16 mouse cellular contexts compared by ENCODE assay signal in genomic region chr2:125055316-125055903, GRCm38 (mm10). TPM values are rescaled to one million over a fixed set of nuclear protein-coding genes. Genes with fewer than 3 reads are reported as not detected.
DNase-seq lines count a peak whose midpoint lies in the region; ATAC-seq and TF ChIP-seq lines count a peak whose summit lies in the region.
"Had no signal": no experiment of that assay in that cellular context is flagged by ENCODE, and none has a peak within 500 bp of the region (broad histone marks: within the 10 kb centered on the region; RNA-seq: fewer than 3 reads in every experiment).

No protein-coding gene starts in this region.

- 75% methylated on average over 7 of the region's 7 CpGs for WGBS in stomach, postnatal 0 days
- 87% methylated on average over 7 of the region's 7 CpGs for WGBS in forebrain, embryonic 14.5 days

- no peak for TF ChIP-seq POLR2A in testis, adult 2 months (IDR thresholded peaks at IDR 0.05; ENCODE audit: control insufficient read depth, low read depth, low read length)

- H3K27ac ChIP-seq in testis, adult 2 months (ENCODE audit: control insufficient read depth, insufficient read depth, low read depth, low read length) = peak overlapping the region; percentile 67
- no peak overlapping the region for H3K27ac ChIP-seq in stomach, postnatal 0 days (replicated peaks)
- no peak overlapping the region for H3K27ac ChIP-seq in forebrain, embryonic 14.5 days (ENCODE audit: low read depth, low read length)
- H3K27ac ChIP-seq: embryonic facial prominence, embryonic 12.5 days; hindbrain, embryonic 10.5 days; limb, embryonic 15.5 days had no signal

- no peak overlapping the region for H3K9ac ChIP-seq in stomach, postnatal 0 days (ENCODE audit: low read length)
- H3K9ac ChIP-seq in forebrain, embryonic 14.5 days (ENCODE audit: low read length) = no peak overlapping the region
- H3K9ac ChIP-seq: embryonic facial prominence, embryonic 12.5 days; heart, embryonic 12.5 days; limb, embryonic 15.5 days had no signal

- no peak for ATAC-seq in stomach, postnatal 0 days (ENCODE audit: low FRiP score, low TSS enrichment)
- ATAC-seq in forebrain, embryonic 14.5 days = no peak

- H3K4me3 ChIP-seq in testis, adult 2 months (ENCODE audit: control insufficient read depth, low read depth, low read length) = no peak overlapping the region
- H3K4me3 ChIP-seq in stomach, postnatal 0 days (ENCODE audit: low read depth, low read length) = no peak overlapping the region
- no peak overlapping the region for H3K4me3 ChIP-seq in forebrain, embryonic 14.5 days (ENCODE audit: low read depth, low read length)
- H3K4me3 ChIP-seq: embryonic facial prominence, embryonic 12.5 days; heart, embryonic 12.5 days; hindbrain, embryonic 10.5 days; limb, embryonic 15.5 days had no signal

- no peaks in the 10 kb centered on the region for H3K27me3 ChIP-seq in testis, adult 2 months (ENCODE audit: control insufficient read depth, insufficient read depth, low read length)
- no peaks in the 10 kb centered on the region for H3K27me3 ChIP-seq in stomach, postnatal 0 days (ENCODE audit: control insufficient read depth, insufficient read depth, low read length)
- H3K27me3 ChIP-seq in forebrain, embryonic 14.5 days (replicated peaks; ENCODE audit: control insufficient read depth, insufficient read depth, low read length) = no peaks in the 10 kb centered on the region
- H3K27me3 ChIP-seq: embryonic facial prominence, embryonic 12.5 days; heart, embryonic 12.5 days; limb, embryonic 15.5 days had no signal

- no peak for TF ChIP-seq CTCF in testis, adult 2 months (IDR thresholded peaks at IDR 0.05; ENCODE audit: control insufficient read depth, insufficient read depth, insufficient replicate concordance, low read depth, low read length)
- peak; percentile 44 for TF ChIP-seq CTCF in stomach, postnatal 0 days (IDR thresholded peaks at IDR 0.05; ENCODE audit: low read depth)

- H3K4me2 ChIP-seq in stomach, postnatal 0 days (replicated peaks; ENCODE audit: low read depth) = no peak overlapping the region
- H3K4me2 ChIP-seq in forebrain, embryonic 14.5 days (ENCODE audit: low read length) = no peak overlapping the region
- H3K4me2 ChIP-seq: embryonic facial prominence, embryonic 12.5 days; heart, embryonic 12.5 days; limb, embryonic 15.5 days had no signal

- H3K9me3 ChIP-seq in stomach, postnatal 0 days (ENCODE audit: control insufficient read depth, low read length) = no peaks in the 10 kb centered on the region
- H3K9me3 ChIP-seq in forebrain, embryonic 14.5 days (replicated peaks; ENCODE audit: control insufficient read depth, low read length) = no peaks in the 10 kb centered on the region
- H3K9me3 ChIP-seq: embryonic facial prominence, embryonic 12.5 days; heart, embryonic 12.5 days; hindbrain, embryonic 10.5 days; limb, embryonic 15.5 days had no signal

- TF ChIP-seq EP300 in stomach, postnatal 0 days (optimal IDR thresholded peaks at IDR 0.05) = no peak

- H3K36me3 ChIP-seq in testis, adult 2 months (ENCODE audit: control insufficient read depth, insufficient read depth, low read length) = no peaks in the 10 kb centered on the region
- no peaks in the 10 kb centered on the region for H3K36me3 ChIP-seq in stomach, postnatal 0 days (ENCODE audit: control insufficient read depth, insufficient read depth, low read length)
- H3K36me3 ChIP-seq in forebrain, embryonic 14.5 days (ENCODE audit: control insufficient read depth, insufficient read depth, low read length) = no peaks in the 10 kb centered on the region
- H3K36me3 ChIP-seq: embryonic facial prominence, embryonic 12.5 days; G1E; heart, embryonic 12.5 days; hindbrain, embryonic 10.5 days; limb, embryonic 15.5 days had no signal

- peak; percentile 14 to 17 for DNase-seq in kidney, postnatal 36 days
- no peak for DNase-seq in kidney, postnatal 14 days
- no peak for DNase-seq in testis, postnatal 10 days (ENCODE audit: low spot score)
- peak; percentile 78 for DNase-seq in adipocyte (ENCODE audit: low spot score)
- DNase-seq in stomach, postnatal 0 days (ENCODE audit: low spot score) = no peak
- DNase-seq in forebrain, embryonic 14.5 days (ENCODE audit: low spot score) = no peak
- no peak for DNase-seq in natural killer cell, adult 2 months (ENCODE audit: low spot score in 2 of 2)
- DNase-seq: cerebellum, postnatal 14 days; gastrocnemius, postnatal 14 days; kidney, adult 11 months had no signal

- H3K4me1 ChIP-seq in testis, adult 2 months (ENCODE audit: control insufficient read depth, insufficient read depth, low read length) = no peaks in the 10 kb centered on the region
- H3K4me1 ChIP-seq in stomach, postnatal 0 days (replicated peaks; ENCODE audit: control insufficient read depth, insufficient read depth) = no peaks in the 10 kb centered on the region
- H3K4me1 ChIP-seq in forebrain, embryonic 14.5 days (ENCODE audit: control insufficient read depth, insufficient read depth, low read length) = no peaks in the 10 kb centered on the region
- H3K4me1 ChIP-seq: embryonic facial prominence, embryonic 12.5 days; heart, embryonic 12.5 days; hindbrain, embryonic 10.5 days; limb, embryonic 15.5 days had no signal

RNA-seq across cellular contexts. Expression of gene Slc24a5, which starts 12.5 kb away (rescaled TPM):
- polyA plus RNA-seq in testis, adult 2 months (2012; rRNA removed) = 0.18 and 0.19 TPM in 2 replicates
- 0.62 and 0.73 TPM in 2 replicates for polyA plus RNA-seq in stomach, postnatal 0 days (2015; fragmentation: Nextera tagmentation; extraction: Ambion mirVana)
- polyA plus RNA-seq in forebrain, embryonic 14.5 days (2014; fragmentation: Nextera tagmentation; extraction: Ambion mirVana) = 3.6 and 4.6 TPM in 2 replicates
- polyA plus RNA-seq: G1E had no signal

Comparison
In these comparisons a context has a peak if more than half of its experiments do, and no peak if none do; other contexts are left out.
1. DNase-seq: peak in kidney, postnatal 36 days (2 of 2) and adipocyte (single experiment); none in kidney, postnatal 14 days (single experiment), testis, postnatal 10 days (single experiment), stomach, postnatal 0 days (single experiment), forebrain, embryonic 14.5 days (single experiment) and natural killer cell, adult 2 months (0 of 2).